Mouse (Mus musculus) liver, postnatal 0 days (tissue): ENCODE data around the gene Zbtb20. TPM values are rescaled to one million over a fixed set of nuclear protein-coding genes. Genes with fewer than 3 reads are reported as not detected.

ENCODE experiments used
- ATAC-seq: fragments of 200-750 bp; cut with Nextera tagmentation; 2 replicates; pipeline ENCODE4 v1.8.0; 2017; ENCODE audit warnings: mild to moderate bottlenecking, moderate library complexity
- DNase-seq: peaks from one replicate; pipeline ENCODE4 v3.0.0-alpha.2; 2016
- H3K27ac ChIP-seq: fragments of 300-500 bp; sonication (generic); 2 replicates; pipeline ENCODE4 v1.5.1; 2014; ENCODE audit warnings: antibody characterized with exemption, moderate library complexity, mild to moderate bottlenecking, low read depth
- H3K27me3 ChIP-seq: fragments of 300-500 bp; sonication (generic); 2 replicates; pipeline ENCODE4 v1.6.1; 2014; ENCODE audit warnings: low read length, control low read depth, mixed read lengths; ENCODE audit not compliant: insufficient read depth
- H3K36me3 ChIP-seq: fragments of 300-500 bp; sonication (generic); replicated peaks from 2 replicates; pipeline ENCODE4 v1.6.1; 2014; ENCODE audit warnings: mild to moderate bottlenecking, control low read depth, low read length, moderate library complexity, mixed read lengths; ENCODE audit not compliant: insufficient read depth
- H3K4me1 ChIP-seq: fragments of 300-500 bp; sonication (generic); 2 replicates; pipeline ENCODE4 v1.6.1; 2014; ENCODE audit warnings: antibody characterized with exemption, mild to moderate bottlenecking, control low read depth; ENCODE audit not compliant: insufficient read depth
- H3K4me2 ChIP-seq: fragments of 300-500 bp; sonication (generic); 2 replicates; pipeline ENCODE4 v1.6.1; 2014; ENCODE audit warnings: low read depth, mild to moderate bottlenecking, low read length, moderate library complexity, mixed read lengths
- H3K4me3 ChIP-seq: fragments of 300-500 bp; sonication (generic); 2 replicates; pipeline ENCODE4 v1.5.1; 2014; ENCODE audit warnings: low read depth, low read length
- H3K9ac ChIP-seq: fragments of 300-500 bp; sonication (generic); replicated peaks from 2 replicates; pipeline ENCODE4 v1.6.1; 2014; ENCODE audit warnings: mild to moderate bottlenecking, moderate library complexity
- H3K9me3 ChIP-seq: fragments of 300-500 bp; sonication (generic); 2 replicates; pipeline ENCODE4 v1.6.1; 2016; ENCODE audit warnings: mild to moderate bottlenecking, control low read depth, low read length, mixed read lengths
- CTCF ChIP-seq: sonication (generic); IDR thresholded peaks from 2 replicates; pipeline ENCODE4 v1.5.1; 2016; ENCODE audit warnings: antibody characterized with exemption, low read depth
- EP300 ChIP-seq: IDR thresholded peaks from 2 replicates; pipeline ENCODE4 v1.6.1; 2016; ENCODE audit warnings: antibody characterized with exemption, low read depth, mild to moderate bottlenecking
- WGBS: fragments of 180-500 bp; shearing (Covaris S2); extraction: QIAGEN DNeasy Blood & Tissue Kit; methylation state at CpG from one replicate; pipeline ENCODE4 v1.1.7; 2014; ENCODE audit not compliant: insufficient replicate concordance; 5-methylcytosine and 5-hydroxymethylcytosine counted together
- polyA plus RNA-seq: library from polyadenylated mRNA; unstranded; fragments of >200 nt; fragmentation: Nextera tagmentation; extraction: Ambion mirVana; gene quantifications from 2 replicates; pipeline ENCODE4 v1.2.1, GENCODE M21; 2015

Zbtb20 gene
- polyA plus RNA-seq, 1 experiment from 2014 or later, result 9.2 TPM

DNA sequence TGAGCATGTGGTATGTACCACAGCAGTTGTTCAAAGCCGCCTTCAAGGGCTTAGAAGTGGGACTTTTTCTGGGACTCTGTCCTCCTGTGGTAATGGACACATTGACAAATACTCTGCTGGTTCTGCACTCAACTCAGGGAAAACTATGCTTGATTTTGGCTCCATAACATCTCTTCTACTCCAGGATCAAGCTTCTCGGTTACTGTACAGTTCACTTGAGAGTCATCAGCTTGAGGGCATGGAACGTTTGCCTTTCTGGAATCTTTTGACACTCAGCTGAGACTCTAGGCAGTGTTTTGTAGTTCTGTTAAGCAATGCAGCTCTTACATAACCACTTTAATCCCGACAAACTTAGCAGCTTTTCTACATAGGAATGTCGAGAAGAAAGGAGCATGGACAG lies 36.1 kb downstream of the Zbtb20 start:
- no peak for DNase-seq

DNA sequence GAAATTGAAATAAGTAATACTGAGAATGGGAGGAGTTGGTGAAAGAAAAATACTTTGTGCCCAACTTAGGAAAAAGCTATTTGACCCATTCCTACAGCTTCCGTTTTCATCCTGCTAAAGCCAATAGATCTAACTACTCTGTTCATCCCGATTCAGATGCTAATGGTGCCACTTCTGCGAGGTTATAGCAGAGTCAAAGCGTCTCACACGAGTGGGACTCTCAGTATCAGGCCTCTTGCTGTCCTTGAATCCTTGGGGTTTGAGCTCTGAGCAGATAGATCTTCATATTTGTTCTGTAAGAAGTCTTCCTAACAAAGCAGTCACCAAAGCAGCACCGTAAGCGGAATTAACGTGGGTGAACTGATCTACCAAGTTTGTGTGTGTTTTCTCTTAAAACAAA lies 37.6 kb downstream of the Zbtb20 start:
- H3K4me1 ChIP-seq, result peaks cover 8% of the 10 kb centered on the region; the same call in 1 of the 2 replicates
- TF ChIP-seq CTCF, result no peak
- TF ChIP-seq EP300, result no peak
- H3K27me3 ChIP-seq, result no peaks in the 10 kb centered on the region
- no peak overlapping the region for H3K27ac ChIP-seq
- no peak overlapping the region for H3K9ac ChIP-seq
- no peak overlapping the region for H3K4me2 ChIP-seq
- WGBS, result 78% methylated on average over 8 of the region's 8 CpGs
- no peaks in the 10 kb centered on the region for H3K9me3 ChIP-seq
- DNase-seq (no peak), ATAC-seq (no peak)
- H3K36me3 ChIP-seq, result no peaks in the 10 kb centered on the region
- H3K4me3 ChIP-seq, result no peak overlapping the region

More for the DNA sequence above, 36.1 kb downstream of the Zbtb20 start:
- Histone ChIP-seq H3K9ac (no peak overlapping the region), H3K4me1 (peaks cover 8% of the 10 kb centered on the region; the same call in 1 of the 2 replicates), H3K27me3 (no peaks in the 10 kb centered on the region), H3K4me3 (no peak overlapping the region), H3K27ac (0 out of 2 replicates have a peak overlapping the region, but pooled peaks have one; percentile 36), H3K4me2 (no peak overlapping the region), H3K9me3 (no peaks in the 10 kb centered on the region), H3K36me3 (no peaks in the 10 kb centered on the region)
- no peak for TF ChIP-seq CTCF
- no peak for TF ChIP-seq EP300
- 50% methylated on average over 5 of the region's 5 CpGs for WGBS
- ATAC-seq, result no peak

DNA sequence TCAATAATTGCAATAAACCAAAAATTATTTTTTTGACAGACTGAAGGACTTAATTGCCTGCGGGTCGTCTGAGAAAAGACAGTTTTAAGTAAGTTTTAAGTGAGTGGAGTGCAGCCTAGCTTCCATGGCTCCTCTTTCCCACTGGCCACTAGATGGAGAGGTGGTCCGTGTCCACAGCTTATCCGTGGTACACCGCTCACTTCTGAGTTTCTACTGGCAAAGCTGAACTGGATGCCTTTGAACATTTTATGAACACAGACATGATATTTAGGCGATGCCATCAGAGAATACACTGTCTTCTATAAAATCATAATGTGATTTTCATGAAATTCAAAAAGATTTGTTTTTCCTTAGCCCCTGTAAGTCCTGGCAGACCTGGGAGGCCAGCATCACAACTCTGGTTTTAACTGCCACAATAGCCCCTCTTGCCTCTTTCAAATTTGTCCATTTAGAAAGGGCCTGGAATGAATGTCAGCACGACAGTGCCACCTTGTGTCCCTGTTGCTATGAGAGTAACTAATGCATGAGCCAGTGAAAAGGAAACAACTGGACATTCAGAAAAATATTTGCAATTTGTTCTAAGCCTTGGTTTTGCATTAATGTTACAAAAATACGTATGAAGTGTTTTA lies 38.9 kb downstream of the Zbtb20 start:
- no peaks in the 10 kb centered on the region for H3K36me3 ChIP-seq
- H3K9ac ChIP-seq, result no peak overlapping the region
- 61% methylated on average over 8 of the region's 8 CpGs for WGBS
- no peak overlapping the region for H3K27ac ChIP-seq
- H3K27me3 ChIP-seq, result no peaks in the 10 kb centered on the region
- DNase-seq (peak; percentile 43), ATAC-seq (no peak)
- no peak overlapping the region for H3K4me2 ChIP-seq
- H3K9me3 ChIP-seq, result no peaks in the 10 kb centered on the region
- H3K4me3 ChIP-seq, result no peak overlapping the region
- TF ChIP-seq EP300 (no peak), CTCF (peak; percentile 68)
- H3K4me1 ChIP-seq, result peaks cover 8% of the 10 kb centered on the region; the same call in 1 of the 2 replicates

DNA sequence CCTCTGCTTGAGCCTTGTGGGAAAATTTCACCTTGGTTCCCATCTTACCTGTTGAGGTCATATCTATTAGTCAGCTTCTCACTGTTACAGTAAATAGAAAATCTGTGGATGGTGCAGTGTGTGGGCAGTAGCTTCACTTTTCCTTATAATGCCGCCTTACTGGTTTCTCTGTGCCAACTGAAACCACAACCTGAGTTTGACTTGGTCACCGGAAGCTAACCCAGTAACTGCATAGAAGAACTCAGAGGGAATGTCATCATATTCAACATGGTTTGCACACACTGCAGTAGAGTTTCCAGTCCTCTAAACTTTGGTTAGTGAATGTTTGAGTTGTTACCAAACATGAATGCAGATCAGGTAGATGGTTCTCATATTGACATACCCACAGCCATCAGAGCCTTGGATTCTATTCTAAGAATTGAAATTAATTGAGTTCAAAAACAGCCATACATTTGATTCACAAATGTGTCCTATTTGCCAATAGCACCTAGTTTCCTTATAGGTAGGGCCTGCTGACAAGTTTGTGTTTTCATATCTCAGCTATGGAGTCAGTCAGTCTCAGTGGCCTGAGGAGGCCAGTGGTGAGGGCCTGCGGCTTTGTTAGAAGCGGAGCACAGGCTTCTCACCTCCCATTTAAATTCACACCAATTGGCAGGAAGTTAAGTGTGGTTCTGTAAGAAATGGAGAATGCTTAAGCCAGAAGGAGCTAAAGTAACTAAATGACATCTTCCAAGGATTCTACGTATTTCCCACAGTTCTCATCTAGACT lies 44.5 kb downstream of the Zbtb20 start:
- H3K4me2 ChIP-seq, result no peak overlapping the region
- TF ChIP-seq CTCF (no peak), EP300 (no peak)
- no peak overlapping the region for H3K4me3 ChIP-seq
- WGBS, result 88% methylated on average over 5 of the region's 5 CpGs
- DNase-seq (no peak), ATAC-seq (no peak)
- no peaks in the 10 kb centered on the region for H3K4me1 ChIP-seq
- no peaks in the 10 kb centered on the region for H3K36me3 ChIP-seq
- H3K9ac ChIP-seq, result no peak overlapping the region
- H3K27ac ChIP-seq, result no peak overlapping the region
- H3K27me3 ChIP-seq, result no peaks in the 10 kb centered on the region
- H3K9me3 ChIP-seq, result no peaks in the 10 kb centered on the region

DNA sequence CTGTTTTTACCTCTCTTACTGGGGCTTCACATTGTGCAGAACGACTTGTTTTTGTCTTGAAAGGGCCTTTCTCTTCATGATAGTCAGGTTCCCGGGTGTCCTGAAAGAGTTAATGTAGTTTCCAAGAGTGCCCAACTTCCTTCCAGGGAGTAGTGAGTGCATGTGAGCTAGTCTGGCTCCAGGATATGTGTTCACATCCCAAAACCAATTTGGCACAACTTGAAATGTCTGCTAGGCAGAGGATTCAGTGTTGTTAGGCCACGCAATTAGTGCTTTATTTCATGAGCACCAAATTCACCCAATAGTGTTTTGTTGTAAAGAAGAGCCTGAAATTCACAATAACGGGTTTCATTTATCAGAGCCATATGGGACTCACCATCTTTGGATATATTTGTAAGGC lies 45.8 kb downstream of the Zbtb20 start:
- Histone ChIP-seq H3K9ac (no peak overlapping the region), H3K36me3 (no peaks in the 10 kb centered on the region), H3K27ac (no peak overlapping the region), H3K4me1 (no peaks in the 10 kb centered on the region), H3K9me3 (no peaks in the 10 kb centered on the region), H3K4me3 (no peak overlapping the region), H3K4me2 (no peak overlapping the region), H3K27me3 (no peaks in the 10 kb centered on the region)
- 71% methylated on average over 4 of the region's 4 CpGs for WGBS
- ATAC-seq (no peak), DNase-seq (no peak)
- no peak for TF ChIP-seq CTCF

DNA sequence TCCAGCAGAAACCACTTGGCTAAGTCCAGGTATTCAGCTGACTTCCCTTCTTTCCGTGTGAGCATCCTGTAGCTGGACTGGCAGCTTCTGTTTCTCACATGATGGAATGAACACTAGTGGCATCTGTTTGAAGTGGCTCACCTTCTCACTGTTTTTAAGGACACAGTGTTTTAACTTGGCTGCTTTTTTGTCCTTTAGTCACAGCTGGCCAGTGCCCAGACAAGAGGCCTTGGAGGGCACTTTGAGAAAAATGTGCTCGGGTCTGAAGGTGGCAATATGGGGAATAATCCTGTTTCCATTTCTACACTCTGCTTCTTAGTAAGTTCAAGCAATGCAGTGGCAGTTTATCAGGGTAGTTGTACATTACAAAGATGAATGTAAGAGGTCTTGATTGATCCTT lies 62.5 kb downstream of the Zbtb20 start:
- Histone ChIP-seq H3K36me3 (no peaks in the 10 kb centered on the region), H3K4me1 (no peaks in the 10 kb centered on the region), H3K27me3 (no peaks in the 10 kb centered on the region), H3K4me2 (no peak overlapping the region), H3K4me3 (no peak overlapping the region), H3K9ac (no peak overlapping the region), H3K9me3 (no peaks in the 10 kb centered on the region), H3K27ac (no peak overlapping the region)
- DNase-seq (no peak), ATAC-seq (no peak)
- WGBS, result 53% methylated on average over 2 of the region's 2 CpGs
- no peak for TF ChIP-seq CTCF
- no peak for TF ChIP-seq EP300
